Mouse (Mus musculus): ENCODE data around the gene Ufc1.
"Not testable (repeated sequence)": the region's sequence is repeated elsewhere in the genome, so short reads cannot be mapped to it uniquely, and the experiment has no call there.

Ufc1 gene

GRCm38 (mm10) chr1:171294298-171295062, at the start of gene Ufc1:
Ufc1 (minus strand) TSS chr1:171295024.
- DNase-seq = peak; percentile 95

GRCm38 (mm10) chr1:171343922-171344677, 49.3 kb upstream of the Ufc1 start:
- DNase-seq = peak; percentile 17

GRCm38 (mm10) chr1:171342262-171343207, 47.7 kb upstream of the Ufc1 start:
- no peak for DNase-seq

- DNase-seq = no peak
Observed at GRCm38 (mm10) chr1:171330216-171330560, 35.4 kb upstream of the Ufc1 start.

- peak; percentile 93 for DNase-seq
Observed at GRCm38 (mm10) chr1:171329433-171330215, 34.8 kb upstream of the Ufc1 start.

GRCm38 (mm10) chr1:171328839-171329432, 34.1 kb upstream of the Ufc1 start, which contains the start of gene Dedd:
Dedd (plus strand) TSS chr1:171329145.
- peak; percentile 97 for DNase-seq

GRCm38 (mm10) chr1:171328244-171328643, 33.4 kb upstream of the Ufc1 start:
- peak; percentile 11 for DNase-seq

- not testable (repeated sequence) for DNase-seq
Observed at GRCm38 (mm10) chr1:171326588-171326987, 31.8 kb upstream of the Ufc1 start.

- no peak for DNase-seq
Observed at GRCm38 (mm10) chr1:171325571-171325970, 30.7 kb upstream of the Ufc1 start.

GRCm38 (mm10) chr1:171322012-171322411, 27.2 kb upstream of the Ufc1 start:
- no peak for DNase-seq

- DNase-seq = peak; percentile 46
Observed at GRCm38 (mm10) chr1:171321415-171321814, 26.6 kb upstream of the Ufc1 start.

- no peak for DNase-seq
Observed at GRCm38 (mm10) chr1:171320151-171320550, 25.3 kb upstream of the Ufc1 start.

GRCm38 (mm10) chr1:171319748-171320147, 24.9 kb upstream of the Ufc1 start:
- no peak for DNase-seq

- DNase-seq = no peak
Observed at GRCm38 (mm10) chr1:171309321-171309720, 14.5 kb upstream of the Ufc1 start.

- DNase-seq = not testable (repeated sequence)
Observed at GRCm38 (mm10) chr1:171306157-171306556, 11.3 kb upstream of the Ufc1 start.

GRCm38 (mm10) chr1:171298226-171298625, 3.4 kb upstream of the Ufc1 start:
- DNase-seq = no peak

GRCm38 (mm10) chr1:171295063-171295402, 209 bp upstream of the Ufc1 start:
- no peak for DNase-seq

- DNase-seq = no peak
Observed at GRCm38 (mm10) chr1:171293906-171294297, 922 bp downstream of the Ufc1 start.

GRCm38 (mm10) chr1:171293351-171293750, 1.5 kb downstream of the Ufc1 start:
- DNase-seq = no peak

- DNase-seq = no peak
Observed at GRCm38 (mm10) chr1:171288328-171288727, 6.5 kb downstream of the Ufc1 start.

GRCm38 (mm10) chr1:171287136-171288081, 7.4 kb downstream of the Ufc1 start, which contains the start of gene Usp21:
Usp21 (minus strand) TSS chr1:171287991.
- DNase-seq = peak; percentile 96

Measured in retina, postnatal 1 day (tissue).